Mouse (Mus musculus) heart, adult 2 months (tissue): ENCODE data around the gene Jtb.
A peak's percentile ranks its signal among the peaks of the same experiment; 100 is the strongest.

ENCODE experiments used
- CTCF ChIP-seq: fragments of 200-600 bp; IDR thresholded peaks from 2 replicates; pipeline ENCODE4 v1.8.1; 2022; ENCODE audit warnings: antibody characterized with exemption, mild to moderate bottlenecking, moderate library complexity
- EP300 ChIP-seq: fragments of 200-500 bp; IDR thresholded peaks from 2 replicates; pipeline ENCODE4 v1.6.1; 2011; ENCODE audit warnings: low read depth, low read length, control low read depth; ENCODE audit not compliant: insufficient read depth
- POLR2A ChIP-seq: fragments of 200-500 bp; IDR thresholded peaks from 2 replicates; pipeline ENCODE4 v1.6.1; 2011; ENCODE audit warnings: mild to moderate bottlenecking, low read depth, low read length, control low read depth; ENCODE audit not compliant: insufficient read depth

DNA sequence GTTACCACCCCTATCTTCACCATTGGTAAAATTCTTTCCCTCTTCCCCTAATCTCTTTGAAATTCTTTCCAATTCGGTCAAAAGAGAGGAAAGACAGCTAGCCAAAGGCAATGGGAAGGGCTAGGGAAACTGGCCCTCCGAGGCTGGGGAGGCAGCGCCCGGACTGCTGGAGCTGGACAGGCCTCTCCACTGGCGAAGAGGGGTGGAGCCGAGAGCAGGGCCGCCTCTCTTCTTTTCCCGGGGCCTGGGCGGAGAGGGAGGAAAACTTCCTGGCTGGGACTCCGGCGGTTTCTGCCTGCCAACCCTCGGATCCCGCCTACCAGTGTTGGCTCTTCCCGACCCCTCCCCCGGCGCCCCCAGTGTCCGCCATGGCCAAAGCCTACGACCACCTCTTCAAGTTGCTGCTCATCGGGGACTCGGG, 10.9 kb upstream of the Jtb start:
- TF ChIP-seq EP300 (no peak), CTCF (no peak), POLR2A (peak; percentile 71; the same call in 1 of the 2 replicates)
